In genomic region chr3:78866896-78867295, GRCm38 (mm10) we compare ENCODE assay signal across 18 mouse cellular contexts.
"Had no signal": no experiment of that assay in that cellular context is flagged by ENCODE, and none has a peak within 500 bp of the region (broad histone marks: within the 10 kb centered on the region; RNA-seq: fewer than 3 reads in every experiment).

No protein-coding gene starts in this region.

- H3K27ac ChIP-seq: liver, embryonic 13.5 days; liver, embryonic 15.5 days; lung, embryonic 15.5 days; macrophage; stomach, embryonic 15.5 days; stomach, postnatal 0 days had no signal

- H3K9me3 ChIP-seq: liver, embryonic 13.5 days; liver, embryonic 15.5 days; lung, embryonic 15.5 days; megakaryocyte, embryonic 14.5 days; stomach, embryonic 15.5 days had no signal

- H3K4me2 ChIP-seq: liver, embryonic 11.5 days; liver, embryonic 13.5 days; liver, embryonic 15.5 days; lung, embryonic 15.5 days; stomach, embryonic 15.5 days had no signal

- H3K9ac ChIP-seq: liver, embryonic 13.5 days; liver, embryonic 15.5 days; liver, postnatal 0 days; lung, embryonic 15.5 days; stomach, embryonic 15.5 days had no signal

- ATAC-seq: liver, postnatal 0 days; lung, postnatal 0 days had no signal

- H3K36me3 ChIP-seq: liver, embryonic 13.5 days; liver, embryonic 15.5 days; lung, embryonic 15.5 days; stomach, embryonic 15.5 days had no signal

- H3K27me3 ChIP-seq: liver, embryonic 13.5 days; liver, embryonic 15.5 days; lung, embryonic 15.5 days; megakaryocyte, embryonic 14.5 days; stomach, embryonic 15.5 days had no signal

- H3K4me1 ChIP-seq: liver, embryonic 13.5 days; liver, embryonic 15.5 days; lung, embryonic 15.5 days; megakaryocyte, embryonic 14.5 days; stomach, embryonic 15.5 days had no signal

- H3K4me3 ChIP-seq: liver, embryonic 13.5 days; liver, embryonic 15.5 days; lung, embryonic 15.5 days; megakaryocyte, embryonic 14.5 days; stomach, embryonic 15.5 days had no signal

- DNase-seq: liver; liver, embryonic 13.5 days; liver, postnatal 0 days; lung, adult 2 months; lung, postnatal 14 days; lung, postnatal 36 days; right cerebral cortex, postnatal 14 days; thymus, adult 18-20 months; thymus, postnatal 14 days; thymus, postnatal 36 days had no signal
